Mouse (Mus musculus): ENCODE measurements around the gene Get4.

DNA sequence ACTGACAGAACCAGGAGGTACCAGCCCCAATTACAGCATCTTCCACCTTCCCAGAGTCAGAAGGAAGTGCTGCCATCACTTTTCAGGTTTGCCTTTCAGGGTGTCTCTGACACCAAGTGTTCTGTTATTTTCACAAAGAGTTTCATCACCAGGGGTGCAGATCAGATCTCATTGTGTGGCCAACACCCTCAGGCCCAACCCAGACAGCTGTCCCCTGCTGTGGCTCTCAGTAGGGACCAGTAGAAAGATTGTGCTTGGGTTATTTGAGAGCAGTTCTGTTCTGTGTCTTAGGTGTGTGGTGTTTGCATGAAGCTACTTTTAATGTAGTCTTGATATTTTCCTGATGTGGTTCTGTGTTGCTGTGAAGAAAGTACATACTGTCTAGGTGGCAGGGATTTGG is 43.9 kb upstream of the Get4 start:
- no peak for TF ChIP-seq CTCF (IDR thresholded peaks at IDR 0.05; ENCODE audit: borderline replicate concordance, insufficient read depth, low read length)
- TF ChIP-seq POLR2A (IDR thresholded peaks at IDR 0.05; ENCODE audit: low read depth, low read length), result no peak

Data from embryonic fibroblast, embryonic 13.5 days (primary cell).